Mouse (Mus musculus): ENCODE measurements around the gene Rergl. TPM values are rescaled to one million over a fixed set of nuclear protein-coding genes. Genes with fewer than 3 reads are reported as not detected.

The Rergl gene
- not detected in 2 replicates for polyA plus RNA-seq (2015; fragmentation: Nextera tagmentation; extraction: Ambion mirVana)

GRCm38 (mm10) chr6:139501876-139502275 is at the start of gene Rergl:
Gene Rergl, minus strand, starts transcription at chr6:139501976.
- no peaks in the 10 kb centered on the region for H3K9me3 ChIP-seq
- H3K4me1 ChIP-seq (replicated peaks), result no peaks in the 10 kb centered on the region
- 24% methylated on average over 1 of the region's 1 CpGs for WGBS
- H3K27me3 ChIP-seq, result no peaks in the 10 kb centered on the region
- no peak within 1 kb of the TSS for H3K4me2 ChIP-seq
- no peak for ATAC-seq (ENCODE audit: low FRiP score, low read depth)
- H3K36me3 ChIP-seq, result no peaks in the 10 kb centered on the region
- no peak within 1 kb of the TSS for H3K27ac ChIP-seq (replicated peaks)
- no peak within 1 kb of the TSS for H3K9ac ChIP-seq
- H3K4me3 ChIP-seq, result no peak within 1 kb of the TSS

GRCm38 (mm10) chr6:139538469-139538868 is 36.7 kb upstream of the Rergl start:
- H3K4me2 ChIP-seq, result no peak overlapping the region
- no peaks in the 10 kb centered on the region for H3K36me3 ChIP-seq
- H3K9me3 ChIP-seq, result no peaks in the 10 kb centered on the region
- no peak overlapping the region for H3K27ac ChIP-seq (replicated peaks)
- H3K4me1 ChIP-seq (replicated peaks), result no peaks in the 10 kb centered on the region
- H3K4me3 ChIP-seq, result no peak overlapping the region
- ATAC-seq (ENCODE audit: low FRiP score, low read depth), result no peak
- H3K9ac ChIP-seq, result no peak overlapping the region
- 66% methylated on average over 2 of the region's 2 CpGs for WGBS
- no peaks in the 10 kb centered on the region for H3K27me3 ChIP-seq

DNA sequence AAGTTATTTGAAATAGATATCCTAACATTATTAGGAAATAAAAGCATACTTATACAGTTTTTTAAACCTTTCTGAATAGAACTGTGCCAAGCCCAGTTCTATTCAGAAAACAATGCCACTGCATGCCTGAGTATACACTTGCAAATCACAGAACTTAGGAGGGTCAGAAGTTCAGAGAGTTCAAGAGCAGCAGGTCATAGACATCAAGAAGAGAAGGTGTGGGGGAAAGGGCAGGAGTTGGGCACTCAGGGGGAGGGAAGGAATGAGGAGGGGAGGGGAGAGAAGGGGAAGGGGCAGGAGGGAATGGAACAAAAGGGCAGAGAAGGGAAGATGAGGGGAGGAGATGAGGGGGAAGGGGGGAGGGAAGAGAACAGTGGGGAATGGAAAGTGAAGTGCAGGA is 23.6 kb upstream of the Rergl start:
- Histone ChIP-seq H3K27me3 (no peaks in the 10 kb centered on the region), H3K4me3 (no peak overlapping the region), H3K9ac (no peak overlapping the region), H3K36me3 (no peaks in the 10 kb centered on the region), H3K4me2 (no peak overlapping the region), H3K9me3 (no peaks in the 10 kb centered on the region), H3K27ac (replicated peaks) (no peak overlapping the region), H3K4me1 (replicated peaks) (no peaks in the 10 kb centered on the region)
- ATAC-seq (ENCODE audit: low FRiP score, low read depth), result no peak

- Histone ChIP-seq H3K4me3 (no peak overlapping the region), H3K4me1 (replicated peaks) (no peaks in the 10 kb centered on the region), H3K9me3 (no peaks in the 10 kb centered on the region), H3K9ac (no peak overlapping the region), H3K27me3 (no peaks in the 10 kb centered on the region), H3K27ac (replicated peaks) (no peak overlapping the region), H3K4me2 (no peak overlapping the region), H3K36me3 (no peaks in the 10 kb centered on the region)
- WGBS, result 18% methylated on average over 5 of the region's 5 CpGs
- ATAC-seq (ENCODE audit: low FRiP score, low read depth), result no peak
Measured at GRCm38 (mm10) chr6:139524288-139524687, 22.5 kb upstream of the Rergl start.

- H3K36me3 ChIP-seq, result no peaks in the 10 kb centered on the region
- no peak overlapping the region for H3K4me3 ChIP-seq
- H3K4me2 ChIP-seq, result no peak overlapping the region
- H3K9ac ChIP-seq, result no peak overlapping the region
- 79% methylated on average over 3 of the region's 3 CpGs for WGBS
- no peaks in the 10 kb centered on the region for H3K4me1 ChIP-seq (replicated peaks)
- H3K27ac ChIP-seq (replicated peaks), result no peak overlapping the region
- ATAC-seq (ENCODE audit: low FRiP score, low read depth), result no peak
- no peaks in the 10 kb centered on the region for H3K27me3 ChIP-seq
- H3K9me3 ChIP-seq, result no peaks in the 10 kb centered on the region
Measured at GRCm38 (mm10) chr6:139514938-139515510, 13.2 kb upstream of the Rergl start.

GRCm38 (mm10) chr6:139479730-139480129 is 22.0 kb downstream of the Rergl start:
- no peak for ATAC-seq (ENCODE audit: low FRiP score, low read depth)
- Histone ChIP-seq H3K36me3 (no peaks in the 10 kb centered on the region), H3K9ac (no peak overlapping the region), H3K27me3 (no peaks in the 10 kb centered on the region), H3K27ac (replicated peaks) (no peak overlapping the region), H3K4me1 (replicated peaks) (no peaks in the 10 kb centered on the region), H3K4me2 (no peak overlapping the region), H3K9me3 (no peaks in the 10 kb centered on the region), H3K4me3 (no peak overlapping the region)

DNA sequence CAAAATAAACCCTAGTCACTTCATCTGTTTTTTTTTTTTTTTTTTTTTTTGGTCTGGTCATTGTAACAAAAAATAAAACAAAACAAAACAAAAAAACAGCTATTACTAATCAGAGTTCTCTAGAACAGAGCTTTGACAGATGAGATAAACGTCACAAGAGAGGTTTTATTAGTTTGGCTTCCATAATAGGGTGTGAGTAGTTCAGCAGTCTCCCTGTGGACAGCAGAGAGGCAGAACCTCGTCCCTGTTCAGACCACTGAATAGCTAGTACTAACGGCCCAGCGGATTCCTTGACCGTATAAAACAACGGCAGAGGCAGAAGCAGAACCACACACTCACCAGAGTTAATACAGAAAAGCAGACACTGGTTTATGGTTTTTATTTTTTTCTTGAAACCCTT is 36.8 kb downstream of the Rergl start:
- no peak overlapping the region for H3K4me2 ChIP-seq
- H3K36me3 ChIP-seq, result no peaks in the 10 kb centered on the region
- H3K4me1 ChIP-seq (replicated peaks), result no peaks in the 10 kb centered on the region
- H3K9ac ChIP-seq, result no peak overlapping the region
- H3K27me3 ChIP-seq, result no peaks in the 10 kb centered on the region
- 81% methylated on average over 6 of the region's 6 CpGs for WGBS
- ATAC-seq (ENCODE audit: low FRiP score, low read depth), result no peak
- H3K4me3 ChIP-seq, result no peak overlapping the region
- no peak overlapping the region for H3K27ac ChIP-seq (replicated peaks)
- H3K9me3 ChIP-seq, result no peaks in the 10 kb centered on the region

GRCm38 (mm10) chr6:139464292-139464691 is 37.5 kb downstream of the Rergl start:
- Histone ChIP-seq H3K9ac (no peak overlapping the region), H3K4me2 (no peak overlapping the region), H3K27me3 (no peaks in the 10 kb centered on the region), H3K36me3 (no peaks in the 10 kb centered on the region), H3K4me3 (no peak overlapping the region), H3K27ac (replicated peaks) (no peak overlapping the region), H3K4me1 (replicated peaks) (no peaks in the 10 kb centered on the region), H3K9me3 (no peaks in the 10 kb centered on the region)
- WGBS, result 87% methylated on average over 2 of the region's 2 CpGs
- ATAC-seq (ENCODE audit: low FRiP score, low read depth), result no peak

DNA sequence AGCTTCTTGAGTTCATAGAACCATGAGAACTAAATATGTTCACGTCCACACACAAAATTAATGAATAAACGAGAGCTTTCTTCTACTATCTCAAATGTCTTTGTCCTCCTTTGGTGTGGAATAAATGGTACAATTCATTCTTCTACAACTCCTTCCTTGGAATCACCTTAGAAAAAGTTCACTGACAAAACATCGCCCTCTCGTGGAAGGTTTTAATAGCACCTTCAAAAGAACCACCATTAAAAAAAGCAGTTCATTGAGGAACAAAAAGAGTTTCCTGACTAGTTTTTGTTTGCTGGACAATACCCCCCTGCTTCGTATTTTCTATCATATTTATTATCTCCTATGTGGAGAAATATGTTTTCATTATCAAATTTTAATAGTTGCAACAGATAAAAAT is 40.7 kb downstream of the Rergl start:
- ATAC-seq (ENCODE audit: low FRiP score, low read depth), result no peak
- Histone ChIP-seq H3K4me1 (replicated peaks) (no peaks in the 10 kb centered on the region), H3K27ac (replicated peaks) (no peak overlapping the region), H3K36me3 (no peaks in the 10 kb centered on the region), H3K4me3 (no peak overlapping the region), H3K27me3 (no peaks in the 10 kb centered on the region), H3K4me2 (no peak overlapping the region), H3K9ac (no peak overlapping the region), H3K9me3 (no peaks in the 10 kb centered on the region)
- 33% methylated on average over 5 of the region's 5 CpGs for WGBS

DNA sequence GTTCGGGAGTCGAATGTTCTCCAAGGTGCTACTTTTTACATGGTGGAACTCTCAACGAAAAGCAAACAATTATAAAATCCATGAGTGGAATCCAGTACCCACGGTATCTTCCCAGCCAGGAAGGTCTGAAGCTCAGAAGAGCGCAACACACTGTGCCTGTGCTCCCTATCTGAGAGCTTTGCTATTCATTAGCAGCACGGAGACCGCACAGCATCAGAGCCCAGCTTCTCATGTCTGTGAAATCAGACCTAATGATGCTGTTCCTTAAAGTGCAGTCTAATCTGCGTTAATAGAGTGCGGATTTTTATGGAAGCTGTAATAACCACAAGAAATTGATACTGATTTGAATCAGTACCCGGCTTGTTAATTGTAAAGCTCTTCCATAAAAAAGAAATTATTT is 41.3 kb downstream of the Rergl start:
- H3K9ac ChIP-seq, result no peak overlapping the region
- no peak overlapping the region for H3K4me2 ChIP-seq
- no peak overlapping the region for H3K4me3 ChIP-seq
- H3K27ac ChIP-seq (replicated peaks), result no peak overlapping the region
- H3K9me3 ChIP-seq, result no peaks in the 10 kb centered on the region
- H3K27me3 ChIP-seq, result no peaks in the 10 kb centered on the region
- ATAC-seq (ENCODE audit: low FRiP score, low read depth), result no peak
- no peaks in the 10 kb centered on the region for H3K36me3 ChIP-seq
- WGBS, result 81% methylated on average over 10 of the region's 10 CpGs
- H3K4me1 ChIP-seq (replicated peaks), result no peaks in the 10 kb centered on the region

DNA sequence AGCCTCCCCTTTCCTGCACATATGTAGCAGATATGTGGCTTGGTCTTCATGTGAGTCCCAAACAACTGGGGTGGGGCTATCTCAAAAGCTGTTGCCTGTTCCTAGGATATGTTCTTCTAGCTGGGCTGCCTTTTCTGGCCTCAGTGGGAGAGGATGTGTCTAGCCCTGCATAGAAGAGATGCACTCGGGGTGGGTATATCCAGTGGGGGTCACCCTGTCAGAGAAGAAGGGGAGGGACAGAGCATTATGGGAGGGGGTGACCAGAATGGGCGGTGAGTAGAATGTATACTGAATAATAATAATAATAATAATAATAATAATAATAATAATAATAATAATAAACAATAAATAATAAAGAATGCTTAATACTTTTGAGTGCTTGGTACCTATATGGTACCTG is 57.8 kb downstream of the Rergl start:
- H3K27ac ChIP-seq (replicated peaks), result no peak overlapping the region
- no peaks in the 10 kb centered on the region for H3K9me3 ChIP-seq
- H3K36me3 ChIP-seq, result no peaks in the 10 kb centered on the region
- H3K27me3 ChIP-seq, result no peaks in the 10 kb centered on the region
- H3K4me2 ChIP-seq, result no peak overlapping the region
- ATAC-seq (ENCODE audit: low FRiP score, low read depth), result no peak
- no peak overlapping the region for H3K9ac ChIP-seq
- no peaks in the 10 kb centered on the region for H3K4me1 ChIP-seq (replicated peaks)
- no peak overlapping the region for H3K4me3 ChIP-seq
- 88% methylated on average over 2 of the region's 2 CpGs for WGBS

Measured in hindbrain, embryonic 15.5 days (tissue).